Mouse (Mus musculus) brain, adult 2 months (tissue): ENCODE measurements around the gene 2300002M23Rik.

Experiments used
- DNase-seq: peaks from one replicate; pipeline ENCODE4 v3.0.0; 2011; ENCODE audit warnings: low read depth, low spot score

Gene 2300002M23Rik

DNA sequence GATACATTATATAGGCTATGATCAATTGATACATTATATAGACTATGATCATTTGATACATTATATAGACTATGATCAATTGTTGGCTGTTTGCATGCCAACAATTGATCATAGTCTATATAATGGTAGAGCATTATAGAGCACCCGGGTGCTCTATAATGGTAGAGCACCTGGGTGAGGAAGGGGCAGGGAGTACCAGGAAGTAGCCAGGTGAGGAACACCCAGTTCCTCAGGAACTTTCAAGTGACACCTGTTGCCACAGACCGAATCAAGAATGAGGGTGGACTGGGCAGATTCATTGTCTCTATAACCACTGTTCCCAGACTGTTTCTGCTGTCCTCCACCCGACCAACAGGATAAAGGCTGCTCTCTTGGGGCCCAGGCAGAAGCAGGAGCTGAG, at the start of gene 2300002M23Rik:
2300002M23Rik (plus strand) TSS at position 301 of the 400 bp plus-strand sequence.
- DNase-seq, result no peak

DNA sequence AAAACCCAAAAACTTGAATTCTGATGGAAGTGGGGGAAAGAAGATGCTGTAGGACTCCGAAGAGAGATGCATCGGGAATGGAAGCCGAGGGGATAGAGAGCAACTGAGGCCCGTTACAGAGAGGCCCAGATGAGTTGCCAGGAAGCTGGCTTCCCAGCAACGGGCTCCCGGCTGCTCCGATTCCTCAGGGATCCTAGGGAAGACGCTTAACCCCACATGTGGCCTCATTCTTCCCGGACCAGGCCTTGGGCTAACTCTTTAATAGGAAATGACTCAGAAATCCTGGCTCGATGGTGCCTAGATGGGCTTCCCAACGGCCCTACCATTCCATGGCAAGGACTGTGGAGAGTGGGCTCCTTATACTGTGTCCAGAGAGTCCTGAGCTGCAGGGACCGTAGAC, 49.7 kb upstream of the 2300002M23Rik start:
- no peak for DNase-seq

DNA sequence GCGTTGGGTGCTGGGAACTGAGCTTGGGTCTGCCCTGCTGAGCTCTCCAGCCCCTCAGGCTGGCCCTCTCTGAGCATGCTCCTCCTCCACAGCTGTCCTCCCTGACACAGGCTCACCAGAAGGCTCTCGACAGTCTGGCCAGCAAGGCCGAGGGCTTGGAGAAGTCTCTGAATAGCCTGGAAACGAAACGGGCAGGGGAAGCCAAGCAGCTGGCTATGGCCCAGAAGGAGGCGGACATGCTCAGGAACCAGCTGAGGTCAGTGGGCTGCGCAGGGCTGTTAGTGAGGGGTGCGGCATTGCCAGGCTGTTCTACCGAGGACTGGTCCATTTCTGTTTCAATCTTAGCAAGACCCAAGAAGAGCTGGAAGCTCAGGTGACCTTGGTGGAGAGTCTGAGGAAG, 42.9 kb upstream of the 2300002M23Rik start:
- no peak for DNase-seq

DNA sequence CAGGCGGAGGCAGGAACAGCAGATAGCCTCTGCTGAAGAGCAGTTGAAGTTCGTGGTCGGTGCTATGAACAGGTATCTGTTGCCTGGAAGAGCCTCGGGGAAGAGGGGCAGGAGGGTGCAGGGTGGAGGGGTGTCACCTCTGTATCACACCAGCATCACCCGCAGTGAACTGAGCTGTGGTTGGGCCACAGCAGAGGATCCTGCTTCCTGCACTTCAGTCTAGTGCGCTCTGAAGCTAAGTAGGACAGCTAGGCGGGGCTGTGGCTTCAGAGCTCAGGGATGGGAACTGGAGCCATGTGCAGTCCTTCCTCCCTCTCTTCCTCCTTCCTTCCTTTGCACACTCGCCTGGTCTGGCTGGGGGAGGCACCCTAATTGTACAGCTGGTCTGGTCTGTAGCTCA, 40.6 kb upstream of the 2300002M23Rik start:
- DNase-seq, result no peak

DNA sequence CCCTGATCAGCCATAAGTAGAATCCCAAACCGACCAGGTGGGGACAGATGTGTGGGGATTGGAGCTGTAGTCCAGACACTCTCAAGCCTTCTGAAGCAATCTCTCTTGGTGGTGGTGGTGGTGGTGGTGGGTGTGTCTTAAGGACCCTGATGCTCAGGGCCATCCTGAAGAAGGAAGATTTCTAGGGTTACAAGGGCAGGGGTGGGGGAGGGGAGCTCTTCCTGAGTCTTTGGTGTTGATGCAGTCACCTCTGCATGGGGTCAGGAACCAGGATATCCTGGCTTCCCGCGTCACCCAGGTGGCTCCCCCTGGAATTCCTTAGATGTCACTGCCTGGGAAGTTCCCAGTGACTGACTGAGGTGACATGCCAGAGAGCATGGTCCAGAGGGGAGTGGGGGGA, 34.9 kb upstream of the 2300002M23Rik start:
- no peak for DNase-seq

DNA sequence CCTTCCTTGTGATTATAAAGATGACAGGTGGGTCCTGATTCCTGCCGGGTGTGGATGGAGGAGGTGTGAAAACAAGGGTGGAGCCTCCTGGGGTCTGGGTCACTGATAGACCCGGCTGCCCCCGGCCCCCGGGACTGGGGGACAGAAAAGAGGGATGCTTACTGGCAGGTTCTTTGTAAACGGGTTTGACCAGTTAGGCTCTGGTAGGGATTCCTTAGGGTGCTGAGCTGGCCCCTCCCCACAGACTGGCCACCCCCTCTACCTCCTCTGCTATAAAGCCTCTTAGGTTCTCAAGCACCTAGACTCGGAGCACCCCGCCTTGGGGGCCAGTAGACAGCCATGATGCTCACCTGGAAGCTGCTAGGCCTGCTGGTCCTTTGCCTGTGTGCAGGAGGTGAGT, 34.3 kb upstream of the 2300002M23Rik start, which contains the start of gene Psors1c2:
Psors1c2 (plus strand) TSS at position 301 of the 400 bp plus-strand sequence.
- DNase-seq, result no peak

DNA sequence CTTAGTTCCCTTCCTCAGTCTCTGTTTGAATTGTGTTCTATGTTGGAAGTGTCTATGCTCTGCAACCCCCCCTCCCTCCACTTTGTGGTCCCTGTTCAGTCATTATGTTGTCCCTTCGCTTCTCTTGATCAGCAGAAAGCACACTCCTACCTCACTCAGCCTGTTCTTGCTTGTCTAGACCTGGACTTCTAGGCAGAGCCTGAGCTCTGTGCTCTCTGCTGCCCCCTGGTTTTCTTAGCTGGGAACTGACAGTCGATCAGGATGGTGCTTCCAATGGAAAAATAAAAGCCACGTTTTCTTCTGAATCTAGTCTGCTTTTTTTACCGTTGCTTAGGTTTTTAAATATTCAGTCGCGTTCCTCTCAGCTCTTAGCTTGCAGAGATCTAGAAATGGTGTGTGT, 32.9 kb upstream of the 2300002M23Rik start:
- DNase-seq, result peak; percentile 86

DNA sequence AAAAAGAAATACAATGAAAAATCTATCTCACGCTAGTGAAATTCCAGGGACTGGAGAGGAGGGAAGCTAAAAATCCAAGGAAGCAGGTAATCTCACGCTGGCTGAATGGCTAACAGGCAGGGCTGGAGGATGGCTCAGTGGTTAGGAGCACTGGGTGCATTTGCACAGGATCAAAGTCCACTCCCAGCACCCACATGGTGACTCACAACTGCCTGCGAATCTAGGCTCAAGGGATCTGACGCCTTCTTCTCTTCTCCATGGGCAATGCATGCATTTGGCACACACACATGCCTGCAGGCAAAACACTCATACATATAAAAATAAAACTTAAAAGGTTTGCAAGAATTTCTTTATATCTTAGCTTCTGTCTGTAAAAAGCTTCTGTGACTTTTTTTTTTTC, 29.8 kb upstream of the 2300002M23Rik start:
- peak; percentile 84 for DNase-seq

DNA sequence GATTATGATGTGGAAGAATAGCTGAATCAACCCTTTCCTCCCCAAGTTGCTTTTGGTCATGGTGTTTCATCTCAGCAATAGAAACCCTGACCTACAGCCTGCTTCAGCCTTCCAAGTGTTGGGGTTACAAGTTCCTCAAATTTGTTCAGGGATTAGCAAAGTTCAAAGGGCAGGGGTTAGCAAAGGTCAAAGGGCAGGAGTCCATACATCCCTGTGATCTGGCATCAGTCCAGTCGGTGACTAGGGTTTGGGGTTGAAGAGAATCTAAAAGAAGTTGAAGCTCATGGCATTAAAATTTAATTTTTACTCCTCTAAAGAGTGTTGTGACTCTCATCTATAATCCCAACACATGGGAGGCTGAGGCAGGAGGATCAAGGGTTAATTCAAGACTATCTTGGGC, 28.8 kb upstream of the 2300002M23Rik start:
- DNase-seq, result no peak

DNA sequence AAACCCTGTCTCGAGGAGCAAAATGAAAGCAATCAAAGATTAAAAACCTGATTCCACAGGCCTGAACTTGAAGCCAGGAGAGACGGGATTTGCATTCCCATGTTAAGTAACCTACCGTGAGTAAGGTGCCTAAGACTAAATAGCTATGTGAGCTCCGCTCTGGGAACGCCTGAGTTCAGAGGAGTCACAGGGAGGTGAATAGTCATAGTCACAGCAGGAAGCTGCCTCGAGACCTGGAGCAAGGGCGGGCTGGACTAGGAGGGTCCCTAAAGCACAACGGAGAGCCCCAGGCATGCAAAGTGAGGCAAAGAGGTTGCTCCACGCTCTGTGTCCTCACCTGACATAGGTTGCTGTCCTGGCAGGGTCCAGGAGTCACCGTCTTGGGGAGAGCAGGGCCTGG, 27.7 kb upstream of the 2300002M23Rik start:
- no peak for DNase-seq

DNA sequence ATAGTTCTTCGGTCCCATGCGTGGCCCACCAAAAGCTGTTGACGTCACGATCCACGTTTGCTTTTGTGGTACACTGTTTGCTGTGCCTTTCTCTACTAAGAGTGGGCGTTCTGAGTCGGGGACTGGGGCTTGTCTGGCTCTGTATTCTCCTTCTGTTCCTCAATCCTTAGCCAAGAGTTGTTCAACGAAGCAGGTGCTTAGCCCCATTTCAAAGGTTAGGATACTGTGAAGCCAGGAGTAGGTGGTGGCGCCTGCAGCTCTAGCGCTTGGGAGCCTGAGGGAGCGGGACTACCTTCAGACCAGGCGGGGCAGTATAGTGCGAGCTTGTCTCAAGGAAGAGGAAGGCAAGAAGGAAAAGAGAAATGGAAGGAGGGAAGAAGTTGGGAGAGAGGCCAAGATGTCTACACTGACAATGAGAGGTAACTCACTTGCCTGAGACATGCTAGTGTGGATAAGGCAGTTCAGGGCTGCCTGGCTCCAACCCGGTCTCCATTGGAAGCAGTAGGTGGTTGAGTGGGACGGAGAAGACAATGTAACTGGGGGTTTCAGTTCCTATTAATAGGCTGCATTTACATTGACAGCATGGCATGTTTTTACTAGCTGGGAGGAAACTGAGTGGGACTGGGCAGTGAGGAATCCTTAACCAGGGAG, 24.4 kb upstream of the 2300002M23Rik start:
- peak; percentile 67 for DNase-seq

DNA sequence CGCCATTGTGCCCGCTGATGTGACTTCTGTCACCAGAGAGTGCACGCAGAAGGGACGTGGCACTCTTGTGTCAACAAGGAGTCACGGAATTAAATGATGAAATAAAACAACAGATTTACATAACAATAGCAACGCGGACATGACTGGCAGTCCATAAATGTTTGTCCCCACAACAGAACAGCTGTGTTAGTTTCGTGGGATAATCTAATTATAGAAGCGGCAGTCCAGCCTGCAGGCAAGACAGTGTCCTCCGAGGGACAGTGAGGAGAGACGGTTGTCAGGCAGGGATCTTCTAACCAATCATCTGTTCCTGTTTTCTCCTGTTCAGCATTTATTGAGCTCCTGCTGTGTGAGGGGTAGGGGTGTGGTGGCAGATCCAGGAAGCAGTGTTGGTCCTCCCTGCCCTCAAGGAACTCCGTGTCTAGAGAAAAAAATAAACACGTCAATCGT, 23.8 kb upstream of the 2300002M23Rik start:
- DNase-seq, result peak; percentile 48

DNA sequence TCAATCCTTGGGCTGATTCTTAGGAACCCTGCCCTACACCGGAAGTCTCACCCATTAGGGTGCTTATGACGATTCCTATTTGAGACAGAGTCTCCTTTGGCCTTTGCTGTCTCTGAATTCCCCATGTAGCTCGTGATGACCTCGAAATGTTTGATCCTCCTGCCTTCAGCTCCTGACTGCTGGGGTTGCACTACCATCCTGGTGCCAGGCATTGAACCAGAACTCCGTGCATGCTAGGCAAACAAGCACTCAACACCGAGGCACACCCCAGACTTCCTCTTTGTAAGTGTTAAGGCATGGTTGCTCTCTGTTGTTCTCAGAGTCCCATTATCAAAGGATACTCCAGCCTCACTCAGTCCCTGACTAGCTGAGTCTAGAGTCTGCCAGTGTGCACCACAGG, 23.2 kb upstream of the 2300002M23Rik start:
- DNase-seq, result no peak

DNA sequence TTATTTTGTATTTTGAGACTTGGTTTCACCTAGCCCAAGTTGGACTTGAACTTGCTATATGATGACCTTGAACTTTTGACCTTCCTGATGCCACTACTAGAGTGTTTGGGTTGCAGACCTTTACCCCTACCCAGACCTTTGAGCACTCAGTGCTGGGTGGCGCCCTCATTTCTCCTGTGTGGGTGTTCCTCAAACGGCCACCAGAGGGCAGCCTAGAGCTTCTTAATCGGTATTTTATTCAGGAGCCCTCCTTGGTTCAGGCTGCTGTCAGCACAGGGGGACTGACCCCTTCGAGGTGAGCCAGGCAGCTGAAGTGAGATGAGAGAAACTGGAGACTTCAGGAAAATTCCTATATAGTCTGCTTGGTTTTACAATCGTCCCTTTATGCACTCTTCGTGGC, 22.6 kb upstream of the 2300002M23Rik start:
- DNase-seq, result peak; percentile 43

DNA sequence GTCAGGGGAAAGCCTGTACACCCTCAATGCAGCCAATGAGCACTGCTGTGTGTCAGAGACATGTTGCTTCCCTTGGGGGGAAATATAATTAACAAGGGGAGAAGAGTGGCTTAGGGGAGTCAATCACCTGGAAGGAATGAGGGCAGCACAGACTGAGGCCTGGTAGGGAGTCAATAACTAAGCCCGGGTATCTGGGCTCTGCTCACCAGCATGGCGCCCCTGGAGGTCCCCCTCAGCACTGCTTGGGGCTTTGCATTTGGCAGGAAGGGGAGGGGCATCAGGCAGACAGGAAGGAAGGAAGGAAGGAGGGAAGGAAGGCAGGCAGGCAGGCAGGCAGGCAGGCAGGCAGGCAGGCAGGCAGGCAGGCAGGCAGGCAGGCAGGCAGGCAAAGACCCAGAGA, 19.8 kb upstream of the 2300002M23Rik start:
- DNase-seq, result no peak

DNA sequence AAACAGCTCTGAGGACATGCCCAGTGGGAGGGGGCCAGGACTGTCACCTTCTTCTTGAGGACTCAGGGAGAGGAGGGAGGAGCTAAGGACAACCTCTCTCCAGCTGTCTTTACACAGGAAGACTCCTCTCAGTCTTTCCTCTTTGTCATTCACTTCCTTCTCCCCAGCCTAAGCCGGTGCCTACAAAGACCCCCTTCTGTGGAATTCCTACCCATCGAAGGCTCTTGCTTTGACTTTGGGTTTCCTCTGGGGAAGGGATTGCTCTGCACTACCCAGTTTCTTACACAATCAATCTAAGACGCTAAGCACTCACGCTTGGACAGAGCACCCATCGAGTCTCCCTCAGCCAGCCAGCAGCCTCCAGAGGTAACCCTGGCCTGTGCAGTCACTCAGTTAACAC, 18.6 kb upstream of the 2300002M23Rik start:
- DNase-seq, result no peak

DNA sequence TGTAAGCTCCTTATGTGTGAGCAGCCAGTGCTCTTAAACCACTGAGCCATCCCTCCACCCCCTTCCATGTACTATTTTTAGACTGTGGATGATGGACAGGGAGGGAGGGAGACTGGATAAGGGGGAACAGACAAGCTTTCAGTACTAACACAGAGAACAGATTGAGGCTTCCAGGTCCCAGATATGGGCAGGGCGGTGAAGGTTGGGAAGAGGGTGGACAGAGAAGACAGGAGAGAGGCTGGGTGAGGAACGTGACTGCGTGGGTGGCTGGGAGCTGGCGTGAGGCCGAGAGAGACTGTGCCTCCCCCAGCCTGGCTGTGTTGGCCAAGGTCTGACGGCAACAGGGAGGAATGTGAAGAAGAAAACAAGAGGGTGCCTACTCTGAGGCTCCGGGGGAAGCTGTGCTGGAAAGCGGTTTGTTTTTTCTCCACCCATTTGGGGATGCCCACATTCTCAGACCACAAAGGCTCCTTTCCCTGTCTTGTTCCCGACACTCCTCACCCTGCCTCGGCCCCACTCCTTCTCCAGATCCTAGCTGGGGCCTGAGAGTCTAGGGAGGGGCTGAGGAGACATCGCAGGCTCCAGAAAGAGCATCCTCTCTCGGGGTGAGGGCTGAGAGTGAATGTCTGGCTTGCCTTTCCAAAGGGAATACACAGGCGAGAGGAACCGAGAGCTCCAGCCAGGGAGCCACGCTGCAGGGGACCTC, 17.7 kb upstream of the 2300002M23Rik start:
- peak; percentile 92 for DNase-seq

DNA sequence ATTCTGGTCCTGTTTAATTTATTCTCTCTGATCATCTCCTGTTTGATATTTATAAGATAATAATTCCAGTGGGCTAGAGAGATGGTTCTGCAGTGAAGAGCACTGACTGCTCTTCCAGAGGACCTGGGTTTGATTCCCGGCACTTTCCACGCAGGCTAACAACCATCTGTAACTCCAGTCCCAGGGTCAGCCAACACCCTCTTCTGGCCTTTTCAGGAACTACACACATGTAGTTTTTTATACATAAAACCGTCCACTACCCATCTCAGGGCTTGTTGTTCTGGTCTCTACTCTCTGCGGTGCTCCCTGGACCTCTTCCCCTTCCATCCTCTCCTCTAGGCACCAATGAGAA, 17.1 kb upstream of the 2300002M23Rik start:
- no peak for DNase-seq

DNA sequence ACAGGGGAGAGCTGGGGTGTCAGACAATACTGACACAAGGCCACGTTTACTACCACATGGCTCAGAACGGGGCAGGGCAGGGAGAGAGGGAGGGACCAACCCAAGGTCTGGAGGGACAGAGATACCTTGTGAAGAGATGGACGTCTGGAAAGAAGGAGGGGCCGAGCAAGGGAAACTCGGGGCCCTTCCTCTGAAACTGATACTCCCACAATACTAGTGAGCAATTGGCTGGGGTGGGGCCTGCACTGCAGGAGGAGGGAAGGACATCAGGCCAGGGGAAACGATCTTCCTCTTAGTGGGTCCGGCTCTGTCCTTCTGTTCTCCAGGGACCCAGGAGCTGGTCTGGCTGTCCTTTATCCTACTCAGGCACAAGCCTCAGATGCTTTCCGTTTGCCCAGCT, 16.4 kb upstream of the 2300002M23Rik start:
- no peak for DNase-seq

DNA sequence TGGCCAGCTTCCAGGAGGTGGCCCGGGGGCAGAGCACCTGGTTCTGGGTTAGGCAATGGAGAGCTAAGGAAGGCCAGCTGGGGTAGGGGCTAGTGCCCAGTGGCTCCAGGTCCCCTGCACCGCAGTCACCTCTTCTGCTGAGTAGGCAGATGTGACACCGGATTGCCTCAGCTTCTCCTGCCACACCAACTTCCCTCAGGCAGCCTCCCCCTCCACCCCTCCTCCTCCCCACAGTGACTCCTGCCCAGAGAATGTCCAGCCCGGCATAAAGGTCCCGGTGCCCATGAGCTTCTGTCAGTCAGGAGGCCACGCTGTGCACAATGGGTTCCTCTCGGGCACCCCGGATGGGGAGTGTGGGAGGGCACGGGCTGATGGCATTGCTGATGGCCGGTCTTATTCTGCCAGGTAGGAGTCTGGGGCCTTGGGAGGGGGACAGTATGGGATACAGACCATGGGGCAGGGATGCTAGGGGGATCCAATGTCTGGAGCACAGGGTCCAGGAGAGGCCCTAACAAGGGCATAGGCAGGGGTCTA, 15.3 kb upstream of the 2300002M23Rik start, which contains the start of gene Cdsn:
Cdsn (plus strand) TSS at position 248 of the 534 bp plus-strand sequence.
- DNase-seq, result no peak

DNA sequence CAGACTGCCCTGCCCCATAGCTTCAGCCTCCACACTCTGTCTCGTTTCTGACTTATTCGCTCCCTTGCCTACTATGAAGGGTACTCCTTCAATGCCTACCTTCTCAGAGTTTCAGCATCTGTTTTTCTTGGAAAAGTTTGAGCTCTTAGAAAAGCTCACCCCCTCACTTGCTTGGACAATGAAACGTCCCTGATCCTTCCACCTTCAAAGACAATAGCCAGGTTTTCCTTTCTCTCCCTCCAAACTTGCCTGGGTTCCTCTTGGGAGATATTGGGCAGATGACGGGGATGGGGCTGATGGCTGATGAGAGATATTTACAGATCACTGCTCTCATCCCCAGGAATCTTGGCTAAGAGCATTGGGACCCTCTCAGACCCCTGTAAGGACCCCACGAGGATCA, 12.9 kb upstream of the 2300002M23Rik start:
- no peak for DNase-seq

DNA sequence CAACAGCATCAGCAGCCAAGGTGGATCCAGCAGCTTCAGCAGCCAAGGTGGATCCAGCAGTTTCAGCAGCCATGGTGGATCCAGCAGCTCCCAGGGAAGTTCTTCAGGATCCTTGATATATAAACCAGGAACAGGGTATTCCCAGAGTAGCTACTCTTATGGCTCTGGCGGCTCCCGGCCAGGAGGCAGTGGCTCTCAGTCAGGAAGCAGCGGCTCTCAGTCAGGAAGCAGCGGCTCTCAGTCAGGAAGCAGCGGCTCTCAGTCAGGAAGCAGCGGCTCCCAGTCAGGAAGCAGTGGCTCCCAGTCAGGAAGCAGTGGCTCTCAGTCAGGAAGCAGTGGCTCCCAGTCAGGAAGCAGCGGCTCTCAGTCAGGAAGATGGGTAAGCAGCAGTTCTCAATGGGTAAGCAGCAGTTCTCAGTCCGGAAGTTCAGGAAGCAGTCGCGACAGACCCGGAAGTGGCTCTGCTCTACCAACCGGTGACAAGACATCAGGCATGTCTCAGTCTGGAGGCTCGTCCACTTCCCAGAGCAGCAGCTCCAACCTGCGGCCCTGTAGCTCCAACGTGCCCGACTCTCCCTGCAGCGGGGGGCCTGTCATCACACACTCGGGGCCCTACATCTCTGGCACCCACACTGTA, 12.4 kb upstream of the 2300002M23Rik start:
- no peak for DNase-seq
